Comparison of ENCODE assay signal across 22 mouse cellular contexts in the genomic region with DNA sequence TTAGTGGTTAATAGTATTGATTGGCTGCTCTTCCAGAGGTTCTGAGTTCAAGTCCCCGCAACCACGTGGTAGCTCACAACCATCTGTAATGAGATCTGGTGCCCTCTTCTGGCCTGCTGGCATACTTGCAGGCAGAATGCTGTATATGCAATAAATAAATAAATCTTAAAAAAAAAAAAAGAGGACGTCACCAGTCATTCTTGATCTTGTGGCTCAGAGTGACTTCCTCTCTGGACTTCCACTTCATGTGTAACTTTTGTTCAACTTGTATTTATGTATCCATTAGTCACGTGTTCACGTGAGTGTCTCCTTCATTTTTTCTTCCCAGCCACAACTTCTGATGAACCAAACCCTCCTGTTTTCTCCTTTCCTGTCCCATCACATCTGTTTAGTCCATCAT. TPM values are rescaled to one million over a fixed set of nuclear protein-coding genes. Genes with fewer than 3 reads are reported as not detected.
DNase-seq lines count a peak whose midpoint lies in the region; ATAC-seq and TF ChIP-seq lines count a peak whose summit lies in the region.
"Had no signal": no experiment of that assay in that cellular context is flagged by ENCODE, and none has a peak within 500 bp of the region (broad histone marks: within the 10 kb centered on the region; RNA-seq: fewer than 3 reads in every experiment).

No protein-coding gene starts in this region.

- peak; percentile 21; the same call in 1 of the 2 replicates for TF ChIP-seq CTCF in liver, adult 2 months (IDR thresholded peaks at IDR 0.05; ENCODE audit: low read depth, low read length)
- peak; percentile 29 for TF ChIP-seq CTCF in E14TG2a.4 (conservative IDR thresholded peaks at IDR 0.05; ENCODE audit: low read length)
- peak; percentile 31 for TF ChIP-seq CTCF in Patski (IDR thresholded peaks at IDR 0.05)

- no peak for ATAC-seq in liver, embryonic 12.5 days
- no peak for ATAC-seq in Patski
- ATAC-seq in megakaryocyte progenitor cell, adult 5-6 weeks (replicated peaks; ENCODE audit: poor library complexity): peak; percentile 61
- ATAC-seq in midbrain, embryonic 14.5 days (ENCODE audit: low FRiP score, low TSS enrichment): no peak
- ATAC-seq: midbrain, embryonic 13.5 days had no signal

- 77% methylated on average over 5 of the region's 5 CpGs for WGBS in liver, adult 2 months
- WGBS in liver, embryonic 12.5 days (ENCODE audit: insufficient replicate concordance): 60% methylated on average over 5 of the region's 5 CpGs
- 88% methylated on average over 5 of the region's 5 CpGs for WGBS in midbrain, embryonic 14.5 days

- CTCF ChIA-PET in Patski (lab: Charles Lee): no interaction called here

- TF ChIP-seq POLR2A in liver, adult 2 months (IDR thresholded peaks at IDR 0.05; ENCODE audit: extremely low read depth, insufficient read depth, low read length): no peak

- H3K79me2 ChIP-seq in liver, adult 2 months (ENCODE audit: control insufficient read depth, insufficient read depth, low read length): no peaks in the 10 kb centered on the region

- no peak overlapping the region for H3K4me2 ChIP-seq in liver, embryonic 12.5 days
- H3K4me2 ChIP-seq in midbrain, embryonic 14.5 days (ENCODE audit: low read length): no peak overlapping the region
- H3K4me2 ChIP-seq: hindbrain, embryonic 13.5 days; liver, embryonic 15.5 days; midbrain, embryonic 13.5 days had no signal

- H3K27me3 ChIP-seq in liver, adult 2 months (ENCODE audit: control insufficient read depth, insufficient read depth, low read length): no peaks in the 10 kb centered on the region
- H3K27me3 ChIP-seq in liver, embryonic 12.5 days (replicated peaks): no peaks in the 10 kb centered on the region
- H3K27me3 ChIP-seq in E14TG2a.4 (ENCODE audit: insufficient read depth, low read length): peaks cover 19% of the 10 kb centered on the region
- H3K27me3 ChIP-seq in Patski: no peaks in the 10 kb centered on the region
- no peaks in the 10 kb centered on the region for H3K27me3 ChIP-seq in midbrain, embryonic 14.5 days (ENCODE audit: control insufficient read depth, insufficient read depth, low read length)
- H3K27me3 ChIP-seq: CH12.LX; hindbrain, embryonic 13.5 days; liver, embryonic 15.5 days; midbrain, embryonic 13.5 days had no signal

- H3K36me3 ChIP-seq in liver, adult 2 months (ENCODE audit: control insufficient read depth, insufficient read depth, low read length): no peaks in the 10 kb centered on the region
- H3K36me3 ChIP-seq in liver, embryonic 12.5 days: no peaks in the 10 kb centered on the region
- H3K36me3 ChIP-seq in E14TG2a.4 (ENCODE audit: insufficient read depth, low read length): no peaks in the 10 kb centered on the region
- H3K36me3 ChIP-seq in midbrain, embryonic 14.5 days (ENCODE audit: control insufficient read depth, insufficient read depth, low read length): no peaks in the 10 kb centered on the region
- H3K36me3 ChIP-seq: hindbrain, embryonic 13.5 days; liver, embryonic 15.5 days; midbrain, embryonic 13.5 days had no signal

- H3K9ac ChIP-seq in liver, adult 2 months (ENCODE audit: low read depth, low read length): no peak overlapping the region
- no peak overlapping the region for H3K9ac ChIP-seq in liver, embryonic 12.5 days
- H3K9ac ChIP-seq in midbrain, embryonic 14.5 days (replicated peaks; ENCODE audit: low read length): no peak overlapping the region
- H3K9ac ChIP-seq: hindbrain, embryonic 13.5 days; liver, embryonic 15.5 days; midbrain, embryonic 13.5 days had no signal

- POLR2A ChIA-PET in Patski (lab: Charles Lee): no interaction called here

- H3K9me3 ChIP-seq in liver, embryonic 12.5 days (replicated peaks): no peaks in the 10 kb centered on the region
- H3K9me3 ChIP-seq in E14TG2a.4 (ENCODE audit: low read length): no peaks in the 10 kb centered on the region
- H3K9me3 ChIP-seq in midbrain, embryonic 14.5 days (ENCODE audit: control insufficient read depth, low read length): no peaks in the 10 kb centered on the region
- H3K9me3 ChIP-seq: hindbrain, embryonic 13.5 days; liver, embryonic 15.5 days; midbrain, embryonic 13.5 days had no signal

- H3K4me3 ChIP-seq in liver, adult 2 months (ENCODE audit: insufficient read depth, low read depth, low read length): no peak overlapping the region
- H3K4me3 ChIP-seq in liver, embryonic 12.5 days: no peak overlapping the region
- no peak overlapping the region for H3K4me3 ChIP-seq in E14TG2a.4 (replicated peaks; ENCODE audit: low read length)
- no peak overlapping the region for H3K4me3 ChIP-seq in midbrain, embryonic 14.5 days (replicated peaks; ENCODE audit: low read depth, low read length)
- H3K4me3 ChIP-seq: hindbrain, embryonic 13.5 days; liver, embryonic 15.5 days; midbrain, embryonic 13.5 days had no signal

- H3K4me1 ChIP-seq in liver, adult 2 months (ENCODE audit: control insufficient read depth, insufficient read depth, low read length): no peaks in the 10 kb centered on the region
- no peaks in the 10 kb centered on the region for H3K4me1 ChIP-seq in liver, embryonic 12.5 days
- peaks cover 9% of the 10 kb centered on the region for H3K4me1 ChIP-seq in E14TG2a.4 (replicated peaks; ENCODE audit: low read depth, low read length)
- H3K4me1 ChIP-seq in midbrain, embryonic 14.5 days (ENCODE audit: control insufficient read depth, insufficient read depth, low read length): no peaks in the 10 kb centered on the region
- H3K4me1 ChIP-seq: liver, embryonic 15.5 days had no signal

- peak; percentile 19 for DNase-seq in liver, adult 2 months (ENCODE audit: extremely low read depth, low read depth, low spot score)
- DNase-seq in Patski (ENCODE audit: low read depth, low spot score): no peak
- no peak for DNase-seq in left cerebral cortex, adult 9 months (ENCODE audit: low spot score in 2 of 2)
- DNase-seq in midbrain, embryonic 14.5 days: no peak
- DNase-seq: cerebellum, postnatal 10 days; gastrocnemius, postnatal 14 days; heart, postnatal 10 days; kidney, adult 18-20 months; kidney, postnatal 4 days; layer of hippocampus, postnatal 36 days; left cerebral cortex, postnatal 4 days; lung, postnatal 4 days; retina, postnatal 1 day; right cerebral cortex, postnatal 4 days; thymus, adult 2 months had no signal

- in situ Hi-C loops in Patski (cut with MboI; ENCODE audit: low pct_unique_long_range_greater_than_20kb): loop anchor here (10.0 to 25.0 kb wide), 2 partner anchors 568 to 1115 kb away; no protein-coding TSS in a partner anchor

- no peak overlapping the region for H3K27ac ChIP-seq in liver, adult 2 months (replicated peaks; ENCODE audit: insufficient read depth, low read depth, low read length)
- H3K27ac ChIP-seq in liver, embryonic 12.5 days: no peak overlapping the region
- H3K27ac ChIP-seq in midbrain, embryonic 14.5 days (replicated peaks; ENCODE audit: low read depth, low read length): no peak overlapping the region
- H3K27ac ChIP-seq: hindbrain, embryonic 13.5 days; liver, embryonic 15.5 days; midbrain, embryonic 13.5 days had no signal

RNA-seq across cellular contexts. Expression of gene Togaram2, which starts 3.5 kb away (rescaled TPM):
- not detected in 2 replicates for total RNA-seq in liver, adult 2 months (2014; rRNA removed)
- not detected in 2 replicates for polyA plus RNA-seq in liver, adult 2 months (2012; rRNA removed)
- 0.07 TPM in 1 of 2 replicates, not detected in the other for polyA plus RNA-seq in liver, embryonic 12.5 days (2016; fragmentation: Nextera tagmentation; extraction: Ambion mirVana)
- 1.8 TPM for polyA plus RNA-seq in Patski (2021)
- not detected in 2 replicates for total RNA-seq in megakaryocyte progenitor cell, adult 5-6 weeks (2015)
- 0.03 TPM in 1 of 2 replicates, not detected in the other for total RNA-seq in megakaryocyte progenitor cell, adult 5-6 weeks (2017)
- 0.14 and 0.35 TPM in 2 replicates for polyA plus RNA-seq in midbrain, embryonic 14.5 days (2014; fragmentation: Nextera tagmentation; extraction: Ambion mirVana)
- polyA plus RNA-seq: liver, embryonic 15.5 days had no signal

RNA-seq across cellular contexts. Expression of gene Wdr43, which starts 53.8 kb away (rescaled TPM):
- total RNA-seq in liver, adult 2 months (2014; rRNA removed): 19.5 and 20.3 TPM in 2 replicates
- 3.2 and 4.8 TPM in 2 replicates for polyA plus RNA-seq in liver, adult 2 months (2012; rRNA removed)
- polyA plus RNA-seq in liver, embryonic 12.5 days (2016; fragmentation: Nextera tagmentation; extraction: Ambion mirVana): 86.3 and 88.7 TPM in 2 replicates
- polyA plus RNA-seq in Patski (2021): 74.4 TPM
- 127 and 140 TPM in 2 replicates for total RNA-seq in megakaryocyte progenitor cell, adult 5-6 weeks (2015)
- total RNA-seq in megakaryocyte progenitor cell, adult 5-6 weeks (2017): 312 and 380 TPM in 2 replicates
- polyA plus RNA-seq in midbrain, embryonic 14.5 days (2014; fragmentation: Nextera tagmentation; extraction: Ambion mirVana): 38.8 and 57.0 TPM in 2 replicates
